Mouse (Mus musculus): ENCODE data around the gene Vezf1. TPM values are rescaled to one million over a fixed set of nuclear protein-coding genes. Genes with fewer than 3 reads are reported as not detected.
A peak's percentile ranks its signal among the peaks of the same experiment; 100 is the strongest.

Vezf1 gene
- total and polyA plus RNA-seq, 3 experiments: 8.0 to 20.8 TPM; not detected in 1

DNA sequence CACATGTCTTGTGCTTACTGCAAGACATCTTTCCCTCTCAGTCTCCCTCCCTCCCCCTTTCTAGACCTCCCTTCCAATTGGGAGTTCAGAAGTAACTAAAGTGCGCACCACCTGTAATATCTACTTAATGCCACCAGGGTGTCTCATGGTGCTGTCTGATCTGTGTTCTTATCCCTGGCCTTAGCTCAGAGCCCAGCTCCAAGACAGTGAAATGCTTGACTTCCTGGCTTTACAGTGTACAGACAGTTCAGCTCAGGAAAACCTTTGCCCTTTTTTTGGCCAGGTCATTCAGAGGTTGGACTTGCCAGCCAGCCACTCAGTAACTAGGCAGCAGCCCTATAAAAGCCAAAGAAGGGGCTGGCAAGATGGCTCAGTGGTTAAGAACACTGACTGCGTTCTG lies 8.9 kb upstream of the Vezf1 start (continued):
- 0 out of 4 replicates have a peak, but pooled peaks of 1 of the 2 experiments have one; percentile 8 for TF ChIP-seq EP300 (IDR thresholded peaks at IDR 0.05; ENCODE audit: low read depth in 1 of 2, low read length in 2 of 2)
- TF ChIP-seq KAT2A (conservative IDR thresholded peaks at IDR 0.05; ENCODE audit: low read depth, low read length): no peak
- TF ChIP-seq SMC3 (IDR thresholded peaks at IDR 0.05; ENCODE audit: low read depth, low read length): peak; percentile 95
- peak; percentile 39; the same call in 1 of the 2 replicates for TF ChIP-seq ELF1 (IDR thresholded peaks at IDR 0.05; ENCODE audit: low read depth, low read length)
- TF ChIP-seq CHD1 (IDR thresholded peaks at IDR 0.05; ENCODE audit: low read depth, low read length): 0 out of 2 replicates have a peak, but pooled peaks have one; percentile 48
- TF ChIP-seq GABPA (IDR thresholded peaks at IDR 0.05; ENCODE audit: low read depth, low read length): no peak
- TF ChIP-seq JUND (IDR thresholded peaks at IDR 0.05; ENCODE audit: low read depth, low read length): no peak
- peak; percentile 90 for TF ChIP-seq RAD21 (IDR thresholded peaks at IDR 0.05; ENCODE audit: low read depth, low read length)
- TF ChIP-seq HCFC1 (IDR thresholded peaks at IDR 0.05; ENCODE audit: low read depth, low read length): 0 out of 2 replicates have a peak, but pooled peaks have one; percentile 28
- TF ChIP-seq POLR2A (IDR thresholded peaks at IDR 0.05; ENCODE audit: control insufficient read depth in 1 of 2, insufficient read depth in 1 of 2, low read depth in 1 of 2, low read length in 2 of 2, poor library complexity in 1 of 2): no peak
- TF ChIP-seq POLR2AphosphoS2 (IDR thresholded peaks at IDR 0.05; ENCODE audit: low read length): peak; percentile 50; the same call in 1 of the 2 replicates
- TF ChIP-seq MYB (IDR thresholded peaks at IDR 0.05; ENCODE audit: low read depth, low read length): no peak
- TF ChIP-seq E2F4 (IDR thresholded peaks at IDR 0.05; ENCODE audit: borderline replicate concordance, low read depth, low read length): no peak
- TF ChIP-seq MAZ (IDR thresholded peaks at IDR 0.05; ENCODE audit: low read depth, low read length): peak; percentile 68
- no peak for TF ChIP-seq MXI1 (IDR thresholded peaks at IDR 0.05; ENCODE audit: low read depth, low read length)
- TF ChIP-seq TCF12 (IDR thresholded peaks at IDR 0.05; ENCODE audit: low read depth, low read length): 0 out of 2 replicates have a peak, but pooled peaks have one; percentile 6
- no peak for TF ChIP-seq NELFE (IDR thresholded peaks at IDR 0.05; ENCODE audit: low read depth, low read length)
- TF ChIP-seq CTCF (IDR thresholded peaks at IDR 0.05 in 2 of 3, conservative IDR thresholded peaks at IDR 0.05 in 1 of 3; ENCODE audit: control insufficient read depth in 1 of 3, insufficient read depth in 1 of 3, low read depth in 2 of 3, low read length in 3 of 3, poor library complexity in 1 of 3, severe bottlenecking in 1 of 3): peak; percentile 54 to 94 (median 74)
- TF ChIP-seq ZKSCAN1 (IDR thresholded peaks at IDR 0.05; ENCODE audit: low read depth, low read length): no peak
- no peak for TF ChIP-seq GATA1 (IDR thresholded peaks at IDR 0.05; ENCODE audit: low read depth, low read length)
- 0 out of 2 replicates have a peak, but pooled peaks have one; percentile 34 for TF ChIP-seq ZNF384 (IDR thresholded peaks at IDR 0.05; ENCODE audit: low read depth, low read length)
- no peak for TF ChIP-seq UBTF (IDR thresholded peaks at IDR 0.05; ENCODE audit: borderline replicate concordance, insufficient read depth, low read depth, low read length)

DNA sequence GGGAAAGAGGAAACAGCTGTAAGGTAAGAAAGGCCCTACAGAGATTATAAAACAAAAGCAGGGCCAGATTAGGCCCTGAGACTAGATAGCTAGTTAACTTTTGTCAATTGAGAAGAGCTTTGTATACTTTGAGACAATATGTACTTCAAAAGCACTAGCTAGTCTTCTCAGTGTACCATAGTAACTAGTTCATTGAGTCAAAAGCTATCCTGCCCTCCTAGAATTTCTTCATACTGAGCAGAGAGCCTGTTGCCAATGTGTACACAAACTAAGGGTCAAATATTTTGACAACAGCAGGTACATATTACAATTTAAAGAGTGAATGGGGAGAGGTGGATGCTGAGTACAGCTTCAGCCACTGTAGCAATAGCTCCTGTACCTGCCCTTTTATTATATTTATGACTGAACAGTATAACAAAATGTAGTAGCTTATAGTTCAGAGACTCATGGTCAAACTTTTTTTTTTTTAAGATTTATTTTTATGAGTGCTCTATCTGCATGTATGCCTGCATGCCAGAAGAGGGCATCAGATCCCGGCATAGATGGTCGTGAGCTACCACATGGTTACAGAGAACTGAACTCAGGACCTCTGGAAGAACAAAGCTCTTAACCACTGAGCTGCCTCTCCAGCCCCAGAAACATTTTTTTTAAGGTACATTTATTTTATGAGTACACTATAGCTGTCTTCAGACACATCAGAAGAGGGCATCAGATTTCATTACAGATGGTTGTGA lies 6.0 kb upstream of the Vezf1 start:
- Histone ChIP-seq H3K27ac (ENCODE audit: control insufficient read depth, low read depth, low read length) (no peak overlapping the region), H3K27me3 (ENCODE audit: control insufficient read depth in 1 of 2, insufficient read depth in 2 of 2, low read length in 2 of 2) (no peaks in the 10 kb centered on the region), H3K9ac (ENCODE audit: control insufficient read depth, low read depth, low read length, poor library complexity, severe bottlenecking) (no peak overlapping the region), H3K36me3 (ENCODE audit: control insufficient read depth in 1 of 2, insufficient read depth in 2 of 2, low read length in 2 of 2) (peaks cover 0 to under 1% of the 10 kb centered on the region in 2 experiments; a peak in 2 of 4 replicates), H3K79me2 (ENCODE audit: control insufficient read depth, insufficient read depth, low read length, poor library complexity) (no peaks in the 10 kb centered on the region), H3K4me1 (ENCODE audit: control insufficient read depth in 1 of 2, insufficient read depth in 2 of 2, low read length in 2 of 2) (peaks cover 0 to under 1% of the 10 kb centered on the region in 2 experiments; a peak in 1 of 4 replicates), H3K9me3 (replicated peaks; ENCODE audit: insufficient read depth, low read length) (no peaks in the 10 kb centered on the region), H3K4me3 (ENCODE audit: control insufficient read depth in 1 of 2, insufficient read depth in 1 of 2, low read depth in 2 of 2, low read length in 2 of 2) (no peak overlapping the region)
- peak; percentile 64 for DNase-seq (ENCODE audit: low read depth, low spot score)
- TF ChIP-seq MAX (IDR thresholded peaks at IDR 0.05; ENCODE audit: low read length) (no peak), EP300 (IDR thresholded peaks at IDR 0.05; ENCODE audit: low read depth in 1 of 2, low read length in 2 of 2) (no peak), ETS1 (IDR thresholded peaks at IDR 0.05; ENCODE audit: low read depth, low read length) (no peak), RCOR1 (IDR thresholded peaks at IDR 0.05; ENCODE audit: low read depth, low read length) (peak; percentile 23; the same call in 1 of the 2 replicates), SMC3 (IDR thresholded peaks at IDR 0.05; ENCODE audit: low read depth, low read length) (peak; percentile 53; the same call in 1 of the 2 replicates), JUND (IDR thresholded peaks at IDR 0.05; ENCODE audit: low read depth, low read length) (no peak), E2F4 (IDR thresholded peaks at IDR 0.05; ENCODE audit: borderline replicate concordance, low read depth, low read length) (no peak), MEF2A (IDR thresholded peaks at IDR 0.05; ENCODE audit: extremely low read depth, insufficient replicate concordance, low read depth, low read length, poor library complexity, severe bottlenecking) (no peak), MAZ (IDR thresholded peaks at IDR 0.05; ENCODE audit: low read depth, low read length) (no peak), GATA1 (IDR thresholded peaks at IDR 0.05; ENCODE audit: low read depth, low read length) (no peak), ZKSCAN1 (IDR thresholded peaks at IDR 0.05; ENCODE audit: low read depth, low read length) (no peak), BHLHE40 (IDR thresholded peaks at IDR 0.05; ENCODE audit: borderline replicate concordance, low read depth, low read length) (no peak), KAT2A (conservative IDR thresholded peaks at IDR 0.05; ENCODE audit: low read depth, low read length) (no peak), CTCF (IDR thresholded peaks at IDR 0.05 in 2 of 3, conservative IDR thresholded peaks at IDR 0.05 in 1 of 3; ENCODE audit: control insufficient read depth in 1 of 3, insufficient read depth in 1 of 3, low read depth in 2 of 3, low read length in 3 of 3, poor library complexity in 1 of 3, severe bottlenecking in 1 of 3) (peak in 2 of 3 experiments; percentile 41 to 43; a peak in 4 of 6 replicates), ZNF384 (IDR thresholded peaks at IDR 0.05; ENCODE audit: low read depth, low read length) (peak; percentile 71; the same call in 1 of the 2 replicates), TBP (IDR thresholded peaks at IDR 0.05; ENCODE audit: low read depth, low read length) (no peak), ZMIZ1 (IDR thresholded peaks at IDR 0.05; ENCODE audit: low read depth, low read length) (peak; percentile 6; the same call in 1 of the 2 replicates), MYC (IDR thresholded peaks at IDR 0.05; ENCODE audit: low read depth, low read length) (peak; percentile 32; the same call in 1 of the 2 replicates), ZC3H11A (IDR thresholded peaks at IDR 0.05; ENCODE audit: low read depth, low read length) (peak; percentile 40)
